Mouse (Mus musculus) activated CD4-positive, CD25-positive, alpha-beta regulatory T cell, adult 4 months (primary cell): Measurements from ENCODE around the gene Phlpp1. TPM values are rescaled to one million over a fixed set of nuclear protein-coding genes. Genes with fewer than 3 reads are reported as not detected.
A peak's percentile ranks its signal among the peaks of the same experiment; 100 is the strongest.

Experiments
- ATAC-seq: one replicate; pipeline ENCODE4 v1.8.0; 2017
- polyA plus RNA-seq, 2 experiments: library from polyadenylated mRNA; unstranded; fragments of 100-300 nt; shearing (Covaris generic); gene quantifications; one replicate each; pipeline ENCODE4 v1.2.1; 2017

The Phlpp1 gene
- polyA plus RNA-seq, 2 experiments from 2014 or later = 7.3 to 8.8 TPM

- no peak for ATAC-seq
These were observed 7.4 kb upstream of the Phlpp1 start for GRCm38 (mm10) chr1:106164111-106164510.

GRCm38 (mm10) chr1:106168001-106168400 is 3.6 kb upstream of the Phlpp1 start:
- no peak for ATAC-seq

GRCm38 (mm10) chr1:106168801-106169200 is 2.8 kb upstream of the Phlpp1 start:
- no peak for ATAC-seq

- no peak for ATAC-seq
These were observed 1.7 kb upstream of the Phlpp1 start for GRCm38 (mm10) chr1:106169741-106170265.

GRCm38 (mm10) chr1:106172301-106172930 is 864 bp downstream of the Phlpp1 start:
- no peak for ATAC-seq

GRCm38 (mm10) chr1:106172931-106173371 is 1.4 kb downstream of the Phlpp1 start:
- ATAC-seq = no peak

GRCm38 (mm10) chr1:106173621-106174156 is 2.1 kb downstream of the Phlpp1 start:
- no peak for ATAC-seq

GRCm38 (mm10) chr1:106174598-106174997 is 3.0 kb downstream of the Phlpp1 start:
- ATAC-seq = no peak

GRCm38 (mm10) chr1:106175360-106175759 is 3.8 kb downstream of the Phlpp1 start:
- no peak for ATAC-seq

GRCm38 (mm10) chr1:106176791-106177190 is 5.2 kb downstream of the Phlpp1 start:
- ATAC-seq = no peak

- no peak for ATAC-seq
These were observed 6.6 kb downstream of the Phlpp1 start for GRCm38 (mm10) chr1:106177868-106178790.

- no peak for ATAC-seq
These were observed 12.1 kb downstream of the Phlpp1 start for GRCm38 (mm10) chr1:106183701-106184100.

GRCm38 (mm10) chr1:106184780-106185460 is 13.4 kb downstream of the Phlpp1 start:
- no peak for ATAC-seq

GRCm38 (mm10) chr1:106185461-106185924 is 13.9 kb downstream of the Phlpp1 start:
- ATAC-seq = no peak

GRCm38 (mm10) chr1:106186062-106186461 is 14.5 kb downstream of the Phlpp1 start:
- ATAC-seq = no peak

GRCm38 (mm10) chr1:106187480-106187879 is 15.9 kb downstream of the Phlpp1 start:
- ATAC-seq = peak; percentile 52

GRCm38 (mm10) chr1:106188756-106189155 is 17.2 kb downstream of the Phlpp1 start:
- no peak for ATAC-seq

GRCm38 (mm10) chr1:106189311-106189710 is 17.8 kb downstream of the Phlpp1 start:
- no peak for ATAC-seq

- no peak for ATAC-seq
These were observed 19.1 kb downstream of the Phlpp1 start for GRCm38 (mm10) chr1:106190695-106191094.

- ATAC-seq = no peak
These were observed 20.3 kb downstream of the Phlpp1 start for GRCm38 (mm10) chr1:106191885-106192284.

GRCm38 (mm10) chr1:106192864-106193470 is 21.4 kb downstream of the Phlpp1 start:
- no peak for ATAC-seq

GRCm38 (mm10) chr1:106193487-106193886 is 21.9 kb downstream of the Phlpp1 start:
- ATAC-seq = no peak
